Mouse (Mus musculus): ENCODE measurements around the gene Knl1.

- TF ChIP-seq CTCF (IDR thresholded peaks at IDR 0.05; ENCODE audit: borderline replicate concordance, extremely low read depth, insufficient read depth, insufficient read length) (peak; percentile 43; the same call in 1 of the 2 replicates), POLR2A (IDR thresholded peaks at IDR 0.05; ENCODE audit: borderline replicate concordance, extremely low read depth, insufficient read depth, insufficient read length, poor library complexity, severe bottlenecking) (no peak)
Observed at GRCm38 (mm10) chr2:119040882-119041281, 6.0 kb upstream of the Knl1 start.

All from brain, embryonic 14.5 days (tissue).